Mouse (Mus musculus) intestine, embryonic 14.5 days (tissue): ENCODE results near the gene Slc35c2. TPM values are rescaled to one million over a fixed set of nuclear protein-coding genes. Genes with fewer than 3 reads are reported as not detected.

Source experiments
- ATAC-seq: fragments of 200-750 bp; cut with Nextera tagmentation; replicated peaks from 2 replicates; pipeline ENCODE4 v1.8.0; 2017; ENCODE audit warnings: low read depth, moderate number of reproducible peaks, moderate TSS enrichment, moderate library complexity; ENCODE audit not compliant: low FRiP score, low TSS enrichment
- DNase-seq: peaks from one replicate; pipeline ENCODE4 v3.0.0-alpha.2; 2018; ENCODE audit warnings: low spot score
- H3K27ac ChIP-seq: fragments of 300-500 bp; sonication (generic); 2 replicates; pipeline ENCODE4 v1.5.1; 2014; ENCODE audit warnings: low read depth, mild to moderate bottlenecking, control low read depth
- H3K27me3 ChIP-seq: fragments of 300-500 bp; sonication (generic); replicated peaks from 2 replicates; pipeline ENCODE4 v1.6.1; 2014; ENCODE audit warnings: low read length, control low read depth; ENCODE audit not compliant: control insufficient read depth, insufficient read depth
- H3K36me3 ChIP-seq: fragments of 300-500 bp; sonication (generic); 2 replicates; pipeline ENCODE4 v1.6.1; 2014; ENCODE audit warnings: low read length, control low read depth; ENCODE audit not compliant: control insufficient read depth, insufficient read depth
- H3K4me1 ChIP-seq: fragments of 300-500 bp; sonication (generic); replicated peaks from 2 replicates; pipeline ENCODE4 v1.6.1; 2014; ENCODE audit warnings: low read length, control low read depth, mixed read lengths; ENCODE audit not compliant: control insufficient read depth, insufficient read depth
- H3K4me2 ChIP-seq: fragments of 300-500 bp; sonication (generic); 2 replicates; pipeline ENCODE4 v1.6.1; 2014; ENCODE audit warnings: low read length
- H3K4me3 ChIP-seq: fragments of 300-500 bp; sonication (generic); 2 replicates; pipeline ENCODE4 v1.5.1; 2014; ENCODE audit warnings: low read depth, low read length, control low read depth, mixed read lengths
- H3K9ac ChIP-seq: fragments of 300-500 bp; sonication (generic); 2 replicates; pipeline ENCODE4 v1.6.1; 2014; ENCODE audit warnings: mild to moderate bottlenecking, low read length
- H3K9me3 ChIP-seq: fragments of 300-500 bp; sonication (generic); 2 replicates; pipeline ENCODE4 v1.6.1; 2016; ENCODE audit warnings: low read length, control low read depth; ENCODE audit not compliant: control insufficient read depth
- whole genome bisulfite sequencing: fragments of 180-500 bp; shearing (Covaris S2); extraction: QIAGEN DNeasy Blood & Tissue Kit; methylation state at CpG from one replicate; pipeline ENCODE4 v1.1.7; 2014; 5-methylcytosine and 5-hydroxymethylcytosine counted together
- polyA plus RNA-seq: library from polyadenylated mRNA; unstranded; fragments of >200 nt; fragmentation: Nextera tagmentation; extraction: Ambion mirVana; gene quantifications from 2 replicates; pipeline ENCODE4 v1.2.1, GENCODE M21; 2014

The Slc35c2 gene
- polyA plus RNA-seq, 1 experiment from 2014 or later: 52.4 TPM

DNA sequence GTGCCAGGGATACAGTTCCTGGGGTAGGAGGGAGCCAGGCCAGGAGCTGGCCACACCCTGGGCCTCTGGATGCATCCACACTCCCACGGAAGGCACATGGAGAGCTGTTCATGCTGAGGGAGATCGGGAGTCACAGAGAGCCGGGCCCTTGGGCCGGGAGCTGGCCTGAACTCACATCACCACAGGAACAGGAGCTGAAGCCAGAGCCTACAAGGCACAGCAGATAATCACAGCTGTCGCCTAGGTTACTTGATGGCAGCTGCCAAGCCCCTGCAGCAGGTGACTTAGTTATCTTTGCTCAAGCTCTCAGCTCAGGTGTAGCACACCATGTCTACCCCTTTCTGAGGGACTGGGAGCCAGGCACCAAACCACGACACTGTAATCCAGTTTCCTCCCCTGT lies 29.3 kb downstream of the Slc35c2 start:
- ATAC-seq (no peak), DNase-seq (no peak)
- no peak overlapping the region for H3K4me2 ChIP-seq
- no peak overlapping the region for H3K9ac ChIP-seq
- no peaks in the 10 kb centered on the region for H3K36me3 ChIP-seq
- H3K4me1 ChIP-seq: no peaks in the 10 kb centered on the region
- peaks cover 26% of the 10 kb centered on the region for H3K27me3 ChIP-seq
- H3K9me3 ChIP-seq: no peaks in the 10 kb centered on the region
- no peak overlapping the region for H3K4me3 ChIP-seq
- 77% methylated on average over 6 of the region's 6 CpGs for WGBS
- H3K27ac ChIP-seq: no peak overlapping the region

DNA sequence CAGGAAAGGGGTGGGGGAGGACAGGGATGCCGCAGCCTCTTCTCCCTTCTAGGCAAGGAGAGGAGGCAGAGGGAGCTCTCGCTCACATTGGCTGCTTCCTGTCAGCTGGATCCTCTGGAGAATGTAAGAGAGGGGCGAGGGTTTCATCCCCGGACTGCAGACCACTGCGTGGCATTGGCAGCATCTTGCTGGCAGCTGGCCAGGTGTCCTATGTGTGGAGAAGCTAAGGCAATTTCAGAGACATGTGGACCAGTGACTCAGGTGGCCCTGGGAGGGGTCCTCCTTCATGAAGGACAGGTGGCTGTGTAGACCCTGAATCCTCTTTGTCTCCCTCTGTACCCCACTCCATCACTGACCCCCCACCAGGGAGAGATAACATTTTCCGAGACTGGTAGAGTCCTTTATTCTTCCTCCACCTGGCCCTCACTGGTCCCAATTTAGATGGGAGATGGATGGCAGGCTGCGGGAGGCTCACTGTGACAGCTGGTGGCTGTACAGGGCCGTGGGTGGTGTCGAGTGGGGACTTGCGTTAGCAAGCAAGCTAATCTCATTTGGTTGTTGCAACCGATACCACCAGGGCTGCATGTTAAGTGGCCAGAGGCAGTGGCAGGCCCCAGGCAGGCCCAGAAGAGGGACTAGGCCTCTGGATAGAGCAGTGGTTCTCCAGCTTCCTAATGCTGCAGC lies 30.4 kb downstream of the Slc35c2 start:
- Histone ChIP-seq H3K4me2 (no peak overlapping the region), H3K9me3 (no peaks in the 10 kb centered on the region), H3K27me3 (peaks cover 33% of the 10 kb centered on the region), H3K4me3 (no peak overlapping the region), H3K4me1 (no peaks in the 10 kb centered on the region), H3K27ac (no peak overlapping the region), H3K36me3 (no peaks in the 10 kb centered on the region), H3K9ac (no peak overlapping the region)
- WGBS: 48% methylated on average over 11 of the region's 11 CpGs
- no peak for DNase-seq
- ATAC-seq: no peak

DNA sequence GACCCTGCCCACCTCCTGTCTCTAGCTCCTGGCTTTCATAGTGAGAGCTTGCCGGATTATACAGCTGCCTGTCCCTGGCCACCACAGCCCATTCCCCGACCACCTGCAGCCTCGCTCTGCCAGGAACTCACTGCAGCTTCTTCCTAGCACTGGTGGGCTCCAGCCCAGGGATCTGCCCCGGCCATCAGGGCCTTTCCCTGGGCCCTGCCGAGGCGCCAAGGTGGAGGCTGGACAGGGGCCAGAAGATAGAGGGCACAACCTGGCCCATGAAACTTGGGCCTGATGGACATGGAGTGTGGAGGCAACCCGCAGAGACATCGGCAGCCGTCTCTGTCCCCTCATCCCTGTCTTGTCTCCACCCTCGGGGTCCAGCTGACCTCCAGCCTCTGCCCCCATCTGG lies 31.5 kb downstream of the Slc35c2 start:
- H3K4me2 ChIP-seq: no peak overlapping the region
- 64% methylated on average over 10 of the region's 10 CpGs for WGBS
- no peak overlapping the region for H3K4me3 ChIP-seq
- no peak for DNase-seq
- H3K27ac ChIP-seq: no peak overlapping the region
- no peak overlapping the region for H3K9ac ChIP-seq
- no peaks in the 10 kb centered on the region for H3K9me3 ChIP-seq
- no peak for ATAC-seq
- H3K27me3 ChIP-seq: peaks cover 35% of the 10 kb centered on the region
- no peaks in the 10 kb centered on the region for H3K36me3 ChIP-seq
- no peaks in the 10 kb centered on the region for H3K4me1 ChIP-seq

DNA sequence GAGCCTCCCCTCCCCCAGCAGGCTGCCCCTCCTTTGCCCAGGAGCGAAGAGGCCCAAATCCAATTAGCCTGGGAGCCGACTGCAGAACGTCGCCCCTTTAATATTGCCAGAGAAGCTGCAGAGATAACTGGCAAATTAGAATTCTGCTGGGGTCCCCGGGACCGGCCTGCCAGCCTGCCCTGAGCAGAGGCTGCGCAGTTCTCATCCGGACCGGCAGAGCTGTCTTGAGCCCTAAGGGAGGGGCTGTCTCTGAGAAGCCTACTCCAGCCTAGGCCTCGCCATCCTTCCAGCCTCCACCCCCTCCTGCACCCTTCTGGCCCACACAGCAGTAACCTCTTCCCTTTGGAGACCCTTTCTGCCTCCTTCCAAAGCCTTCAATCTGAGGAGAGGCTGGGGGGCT lies 33.8 kb downstream of the Slc35c2 start:
- no peak for DNase-seq
- 3% methylated on average over 7 of the region's 10 CpGs for WGBS
- H3K4me2 ChIP-seq: no peak overlapping the region
- no peak for ATAC-seq
- H3K9me3 ChIP-seq: no peaks in the 10 kb centered on the region
- no peaks in the 10 kb centered on the region for H3K36me3 ChIP-seq
- H3K27me3 ChIP-seq: peaks cover 35% of the 10 kb centered on the region
- H3K9ac ChIP-seq: no peak overlapping the region
- no peak overlapping the region for H3K4me3 ChIP-seq
- no peaks in the 10 kb centered on the region for H3K4me1 ChIP-seq
- H3K27ac ChIP-seq: no peak overlapping the region

DNA sequence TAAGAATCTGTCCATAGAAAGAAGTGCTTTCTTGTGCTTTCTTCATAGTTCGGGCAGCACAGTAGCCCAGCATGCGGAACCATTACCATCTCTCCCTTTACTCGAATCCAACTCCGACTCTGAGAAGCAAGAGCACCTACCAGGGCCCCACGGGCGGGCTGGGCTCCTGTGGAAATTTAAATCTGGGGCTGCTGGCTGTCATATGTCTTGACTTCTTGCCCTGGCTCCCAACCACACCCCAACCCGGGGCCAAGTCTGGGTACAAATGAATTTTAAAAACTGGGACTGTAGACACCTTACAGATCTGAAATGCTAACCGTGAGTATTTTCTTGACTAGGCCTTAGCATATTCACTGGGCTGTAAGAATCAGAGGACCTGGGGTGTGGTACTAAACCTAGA lies 34.4 kb downstream of the Slc35c2 start:
- Histone ChIP-seq H3K27me3 (peaks cover 35% of the 10 kb centered on the region), H3K36me3 (no peaks in the 10 kb centered on the region), H3K4me2 (no peak overlapping the region), H3K9me3 (no peaks in the 10 kb centered on the region), H3K27ac (no peak overlapping the region), H3K4me1 (no peaks in the 10 kb centered on the region), H3K9ac (no peak overlapping the region), H3K4me3 (no peak overlapping the region)
- DNase-seq (no peak), ATAC-seq (no peak)
- WGBS: 72% methylated on average over 8 of the region's 8 CpGs

DNA sequence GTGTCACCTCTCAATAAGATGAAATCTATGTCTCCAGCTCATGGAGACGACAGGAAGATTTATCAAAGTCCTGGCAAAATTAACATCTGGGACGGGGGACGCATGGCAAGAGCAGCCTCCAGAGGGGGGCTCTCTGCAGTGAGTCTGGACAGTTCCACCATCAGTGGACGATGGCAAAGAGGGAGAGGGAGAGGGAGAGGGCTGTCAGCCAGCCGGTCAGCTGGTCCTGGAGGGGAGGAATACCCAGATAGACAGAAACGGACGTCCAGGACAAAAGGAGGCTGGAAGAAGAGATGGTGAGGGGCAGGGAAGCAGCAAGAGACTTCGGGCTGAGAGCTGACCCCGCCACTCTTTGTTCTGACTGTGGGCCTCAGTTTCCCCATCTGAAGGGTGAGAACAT lies 34.9 kb downstream of the Slc35c2 start:
- Histone ChIP-seq H3K4me2 (no peak overlapping the region), H3K9me3 (no peaks in the 10 kb centered on the region), H3K27me3 (peaks cover 36% of the 10 kb centered on the region), H3K36me3 (no peaks in the 10 kb centered on the region), H3K27ac (no peak overlapping the region), H3K9ac (no peak overlapping the region), H3K4me1 (no peaks in the 10 kb centered on the region), H3K4me3 (no peak overlapping the region)
- DNase-seq: no peak
- WGBS: 55% methylated on average over 9 of the region's 9 CpGs
- ATAC-seq: no peak

DNA sequence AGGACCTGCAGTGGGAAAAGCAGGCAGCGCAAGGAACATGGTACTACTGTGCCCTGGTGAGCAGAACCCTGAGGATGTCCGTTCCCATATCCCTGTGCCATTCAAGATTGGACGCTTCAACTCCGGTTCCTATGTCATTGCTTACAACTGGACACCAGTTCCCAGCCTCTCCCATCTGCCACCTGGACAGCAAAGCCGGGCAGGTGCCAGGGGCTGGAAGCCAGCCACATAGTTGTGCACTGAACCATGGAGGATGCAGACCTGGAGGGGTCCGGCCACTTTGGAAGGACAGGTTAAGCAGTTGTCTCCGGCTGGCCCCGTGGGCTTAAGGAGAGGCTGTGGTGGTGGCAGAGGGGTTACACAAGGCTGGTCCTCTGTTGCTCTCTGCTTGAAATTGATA lies 35.3 kb downstream of the Slc35c2 start:
- no peak overlapping the region for H3K4me2 ChIP-seq
- H3K9me3 ChIP-seq: no peaks in the 10 kb centered on the region
- no peak for ATAC-seq
- H3K4me3 ChIP-seq: no peak overlapping the region
- peaks cover 40% of the 10 kb centered on the region for H3K27me3 ChIP-seq
- H3K9ac ChIP-seq: no peak overlapping the region
- no peaks in the 10 kb centered on the region for H3K4me1 ChIP-seq
- WGBS: 77% methylated on average over 8 of the region's 8 CpGs
- no peaks in the 10 kb centered on the region for H3K36me3 ChIP-seq
- no peak for DNase-seq
- H3K27ac ChIP-seq: no peak overlapping the region

DNA sequence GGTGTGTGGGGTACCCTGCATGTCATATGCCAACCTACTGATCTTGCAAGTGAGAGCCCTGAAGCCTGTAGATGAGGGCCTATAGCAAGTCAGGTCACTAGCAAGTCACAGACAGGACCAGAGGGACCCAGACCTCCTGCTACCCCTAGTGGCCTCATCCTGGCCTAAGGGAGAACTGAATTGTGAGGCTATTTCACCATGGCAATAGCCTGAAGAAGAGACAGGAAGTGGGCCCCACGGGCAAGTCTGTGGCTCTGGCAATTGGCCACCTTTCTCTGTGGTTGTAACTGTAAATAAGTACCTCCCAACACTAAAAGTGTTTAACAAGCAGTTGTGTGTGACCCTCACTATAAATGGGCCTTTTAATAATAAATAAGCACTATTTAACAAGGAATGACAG lies 36.8 kb downstream of the Slc35c2 start:
- no peak overlapping the region for H3K4me2 ChIP-seq
- DNase-seq (no peak), ATAC-seq (no peak)
- H3K9ac ChIP-seq: no peak overlapping the region
- H3K4me3 ChIP-seq: no peak overlapping the region
- no peaks in the 10 kb centered on the region for H3K36me3 ChIP-seq
- H3K9me3 ChIP-seq: no peaks in the 10 kb centered on the region
- H3K27me3 ChIP-seq: peaks cover 48% of the 10 kb centered on the region
- no peaks in the 10 kb centered on the region for H3K4me1 ChIP-seq
- no peak overlapping the region for H3K27ac ChIP-seq
- WGBS: 10% methylated on average over 1 of the region's 1 CpGs

DNA sequence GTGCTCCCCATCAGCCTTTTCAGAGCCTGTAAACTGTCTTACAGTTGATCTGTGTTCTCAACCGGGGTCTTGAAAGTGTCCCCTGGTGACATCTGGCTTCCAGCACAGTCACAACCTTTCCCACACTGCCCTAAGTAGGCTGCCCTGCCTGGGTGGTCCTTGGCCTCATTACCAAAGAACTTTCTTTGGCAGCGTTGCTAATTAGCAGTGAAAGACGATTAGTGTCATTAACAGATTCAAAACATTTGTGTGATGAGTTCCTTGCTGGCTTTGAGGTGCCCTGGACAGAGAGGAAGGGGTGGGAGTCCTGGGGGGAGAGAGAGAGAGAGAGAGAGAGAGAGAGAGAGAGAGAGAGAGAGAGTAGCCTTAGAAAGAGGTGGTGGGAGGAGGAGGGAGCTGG lies 38.7 kb downstream of the Slc35c2 start:
- 12% methylated on average over 3 of the region's 3 CpGs for whole genome bisulfite sequencing
- ATAC-seq: no peak
- no peak overlapping the region for H3K27ac ChIP-seq
- H3K27me3 ChIP-seq: peaks cover 54% of the 10 kb centered on the region
- no peak overlapping the region for H3K9ac ChIP-seq
- no peaks in the 10 kb centered on the region for H3K4me1 ChIP-seq
- H3K9me3 ChIP-seq: no peaks in the 10 kb centered on the region
- H3K36me3 ChIP-seq: no peaks in the 10 kb centered on the region
- DNase-seq: no peak
- no peak overlapping the region for H3K4me3 ChIP-seq
- no peak overlapping the region for H3K4me2 ChIP-seq
